Mouse (Mus musculus) gastrocnemius, postnatal 10 days (tissue): ENCODE results near the gene Zzz3. TPM values are rescaled to one million over a fixed set of nuclear protein-coding genes. Genes with fewer than 3 reads are reported as not detected.
A peak's percentile ranks its signal among the peaks of the same experiment; 100 is the strongest.
"Not testable (repeated sequence)": the region's sequence is repeated elsewhere in the genome, so short reads cannot be mapped to it uniquely, and the experiment has no call there.

ENCODE experiments used
- DNase-seq: peaks from one replicate; pipeline ENCODE4 v3.0.0; 2021; ENCODE audit warnings: mixed read lengths
- total RNA-seq, 2 experiments: library from RNA; stranded (reverse); gene quantifications; 2 replicates each; pipeline ENCODE4 v1.2.3; 2021

The Zzz3 gene
- total RNA-seq, 2 experiments from 2014 or later: 18.2 to 26.8 TPM

GRCm38 (mm10) chr3:152401964-152402670 lies 6.8 kb downstream of the Zzz3 start:
- DNase-seq: peak; percentile 15

GRCm38 (mm10) chr3:152402671-152403066 lies 7.4 kb downstream of the Zzz3 start:
- DNase-seq: no peak

- no peak for DNase-seq
These were observed 8.6 kb downstream of the Zzz3 start for GRCm38 (mm10) chr3:152403827-152404226.

GRCm38 (mm10) chr3:152405420-152405819 lies 10.1 kb downstream of the Zzz3 start:
- DNase-seq: no peak

- DNase-seq: no peak
These were observed 10.8 kb downstream of the Zzz3 start for GRCm38 (mm10) chr3:152405978-152406640.

- no peak for DNase-seq
These were observed 15.8 kb downstream of the Zzz3 start for GRCm38 (mm10) chr3:152410980-152411551.

GRCm38 (mm10) chr3:152412362-152412761 lies 17.1 kb downstream of the Zzz3 start:
- DNase-seq: no peak

- no peak for DNase-seq
These were observed 33.7 kb downstream of the Zzz3 start for GRCm38 (mm10) chr3:152428925-152429324.

GRCm38 (mm10) chr3:152432677-152433076 lies 37.4 kb downstream of the Zzz3 start:
- DNase-seq: no peak

GRCm38 (mm10) chr3:152435590-152435989 lies 40.3 kb downstream of the Zzz3 start:
- no peak for DNase-seq

GRCm38 (mm10) chr3:152438068-152438467 lies 42.8 kb downstream of the Zzz3 start:
- no peak for DNase-seq

- DNase-seq: no peak
These were observed 47.5 kb downstream of the Zzz3 start for GRCm38 (mm10) chr3:152442795-152443194.

- no peak for DNase-seq
These were observed 48.8 kb downstream of the Zzz3 start for GRCm38 (mm10) chr3:152444114-152444513.

GRCm38 (mm10) chr3:152446966-152447365 lies 51.7 kb downstream of the Zzz3 start:
- DNase-seq: no peak

GRCm38 (mm10) chr3:152453163-152453562 lies 57.9 kb downstream of the Zzz3 start:
- DNase-seq: no peak

GRCm38 (mm10) chr3:152457308-152458035 lies 62.2 kb downstream of the Zzz3 start:
- no peak for DNase-seq

GRCm38 (mm10) chr3:152458875-152459274 lies 63.6 kb downstream of the Zzz3 start:
- DNase-seq: not testable (repeated sequence)

- no peak for DNase-seq
These were observed 65.5 kb downstream of the Zzz3 start for GRCm38 (mm10) chr3:152460802-152461201.

- DNase-seq: no peak
These were observed 66.8 kb downstream of the Zzz3 start for GRCm38 (mm10) chr3:152462038-152462547.

- DNase-seq: no peak
These were observed 67.6 kb downstream of the Zzz3 start for GRCm38 (mm10) chr3:152462900-152463299.

GRCm38 (mm10) chr3:152464462-152464861 lies 69.2 kb downstream of the Zzz3 start:
- no peak for DNase-seq

GRCm38 (mm10) chr3:152465338-152465737 lies 70.1 kb downstream of the Zzz3 start:
- DNase-seq: no peak

- DNase-seq: no peak
These were observed 71.6 kb downstream of the Zzz3 start for GRCm38 (mm10) chr3:152466849-152467248.
